Mouse (Mus musculus) ES-Bruce4 (cell line): ENCODE data around the gene 9230110F15Rik.

Source experiments
- CTCF ChIP-seq: IDR thresholded peaks from one replicate; pipeline ENCODE4 v1.8.1; 2011; ENCODE audit warnings: low read depth, low read length
- POLR2A ChIP-seq: IDR thresholded peaks from one replicate; pipeline ENCODE4 v1.8.1; 2011; ENCODE audit warnings: low read length; ENCODE audit not compliant: insufficient read depth

DNA sequence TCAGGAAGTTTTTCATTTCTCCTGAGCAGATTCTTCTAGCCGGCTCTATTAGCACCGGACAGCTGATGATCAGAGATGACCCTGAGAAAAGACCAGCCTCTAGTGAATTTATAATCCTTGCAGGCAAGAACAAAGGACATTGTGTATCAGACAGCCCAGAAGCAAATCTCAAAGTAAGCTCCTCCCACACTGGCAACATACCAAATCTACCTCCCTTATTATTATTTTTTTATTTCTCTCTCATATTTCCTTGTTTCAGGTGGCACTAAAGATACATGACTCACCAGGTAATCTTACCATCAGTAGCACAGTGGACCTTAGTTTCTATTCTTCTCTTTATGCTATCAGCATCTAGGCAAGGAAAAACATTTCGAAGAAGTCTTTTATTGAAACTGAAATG is 53.9 kb downstream of the 9230110F15Rik start, which contains the start of the genes Gm27235 and D730048I06Rik:
- no peak for TF ChIP-seq CTCF
- no peak for TF ChIP-seq POLR2A
